Mouse (Mus musculus) limb, embryonic 11.5 days (tissue): Measurements from ENCODE around the gene Mphosph9. TPM values are rescaled to one million over a fixed set of nuclear protein-coding genes. Genes with fewer than 3 reads are reported as not detected.
A peak's percentile ranks its signal among the peaks of the same experiment; 100 is the strongest.
"Not testable (repeated sequence)": the region's sequence is repeated elsewhere in the genome, so short reads cannot be mapped to it uniquely, and the experiment has no call there.

ENCODE experiments used
- ATAC-seq: fragments of 200-750 bp; cut with Nextera tagmentation; 2 replicates; pipeline ENCODE4 v1.8.0; 2017; ENCODE audit warnings: low read depth; ENCODE audit not compliant: insufficient number of reproducible peaks, low FRiP score, low TSS enrichment
- DNase-seq: peaks from one replicate; pipeline ENCODE4 v3.0.0-alpha.2; 2015; ENCODE audit warnings: low spot score
- H3K27ac ChIP-seq: fragments of 300-500 bp; sonication (generic); replicated peaks from 2 replicates; pipeline ENCODE4 v1.5.1; 2014; ENCODE audit warnings: low read depth, mild to moderate bottlenecking, low read length
- H3K27me3 ChIP-seq: fragments of 300-500 bp; sonication (generic); 2 replicates; pipeline ENCODE4 v1.6.1; 2014; ENCODE audit warnings: mild to moderate bottlenecking, low read length, mixed read lengths; ENCODE audit not compliant: control insufficient read depth, insufficient read depth
- H3K36me3 ChIP-seq: fragments of 300-500 bp; sonication (generic); 2 replicates; pipeline ENCODE4 v1.6.1; 2014; ENCODE audit warnings: mild to moderate bottlenecking, low read length, moderate library complexity, mixed read lengths; ENCODE audit not compliant: control insufficient read depth, insufficient read depth
- H3K4me1 ChIP-seq: fragments of 300-500 bp; sonication (generic); 2 replicates; pipeline ENCODE4 v1.6.1; 2014; ENCODE audit warnings: low read length, mixed read lengths; ENCODE audit not compliant: control insufficient read depth, insufficient read depth
- H3K4me2 ChIP-seq: fragments of 300-500 bp; sonication (generic); 2 replicates; pipeline ENCODE4 v1.6.1; 2014; ENCODE audit warnings: low read depth, mild to moderate bottlenecking, moderate library complexity; ENCODE audit not compliant: severe bottlenecking
- H3K4me3 ChIP-seq: fragments of 300-500 bp; sonication (generic); 2 replicates; pipeline ENCODE4 v1.5.1; 2014; ENCODE audit warnings: low read depth, low read length
- H3K9ac ChIP-seq: fragments of 300-500 bp; sonication (generic); 2 replicates; pipeline ENCODE4 v1.6.1; 2014; ENCODE audit warnings: mild to moderate bottlenecking, low read length
- H3K9me3 ChIP-seq: fragments of 300-500 bp; sonication (generic); 2 replicates; pipeline ENCODE4 v1.6.1; 2016; ENCODE audit warnings: low read length; ENCODE audit not compliant: control insufficient read depth
- WGBS: fragments of 180-500 bp; shearing (Covaris S2); extraction: QIAGEN DNeasy Blood & Tissue Kit; methylation state at CpG from one replicate; pipeline ENCODE4 v1.1.7; 2014; 5-methylcytosine and 5-hydroxymethylcytosine counted together
- polyA plus RNA-seq: library from polyadenylated mRNA; unstranded; fragments of >200 nt; fragmentation: Nextera tagmentation; extraction: Ambion mirVana; gene quantifications from 2 replicates; pipeline ENCODE4 v1.2.1, GENCODE M21; 2014

The Mphosph9 gene
- 18.1 and 18.3 TPM in 2 replicates for polyA plus RNA-seq

DNA sequence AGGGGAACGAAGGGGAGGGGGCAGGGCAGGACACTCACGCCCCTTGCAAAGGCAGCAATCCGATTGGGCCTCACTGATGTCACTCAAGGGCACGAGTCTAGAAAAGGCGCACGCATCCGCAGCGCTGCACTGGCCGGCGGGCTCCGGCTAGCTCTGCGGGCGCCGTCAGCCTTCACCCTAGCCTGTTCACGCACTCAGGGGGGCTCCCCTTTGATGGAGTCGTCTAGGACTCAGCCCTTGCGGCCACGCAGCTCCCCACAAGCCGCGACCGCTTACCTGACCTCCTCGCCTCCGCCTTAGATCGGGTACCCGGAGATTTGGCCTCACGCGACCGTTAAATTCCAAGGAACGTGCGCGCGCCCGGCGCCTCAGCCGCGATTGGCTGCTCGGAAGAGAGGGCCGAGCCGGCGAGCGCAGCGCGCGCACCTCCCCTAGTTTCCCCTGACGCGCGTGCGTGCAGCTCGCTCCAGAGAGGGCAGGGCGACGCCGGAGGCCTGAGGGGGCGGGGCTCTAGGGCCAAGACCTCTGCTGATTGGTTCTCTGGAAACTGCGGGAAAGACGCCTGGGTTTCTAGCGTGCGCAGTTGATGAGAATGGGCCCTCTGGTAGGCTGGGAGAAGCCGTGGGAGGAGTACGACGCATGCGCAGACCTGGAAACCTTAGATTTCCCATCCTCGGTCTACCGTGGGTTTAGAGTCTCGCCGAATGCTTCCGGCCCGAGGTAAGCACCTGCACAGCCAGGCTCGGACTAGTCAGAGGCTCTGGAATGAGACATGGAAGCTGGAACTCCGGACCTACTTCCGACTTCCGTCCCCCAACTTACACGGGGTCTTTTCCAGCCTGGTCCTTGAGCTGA lies at the start of gene Mphosph9, which contains the start of gene 2810006K23Rik:
Gene Mphosph9 (minus strand): TSS at position 463 of the 855 bp plus-strand sequence.
Gene 2810006K23Rik (plus strand): TSS at position 580 of the 855 bp plus-strand sequence.
- DNase-seq (peak; percentile 100), ATAC-seq (peak; percentile 97)
- H3K27ac ChIP-seq, result peak within 1 kb of the TSS; percentile 87
- under 1% methylated on average over 69 of the region's 72 CpGs for WGBS
- peak within 1 kb of the TSS; percentile 77 for H3K4me2 ChIP-seq
- peaks cover 2% of the 10 kb centered on the region; the same call in 1 of the 2 replicates for H3K36me3 ChIP-seq
- H3K9me3 ChIP-seq, result no peaks in the 10 kb centered on the region
- H3K9ac ChIP-seq, result peak within 1 kb of the TSS; percentile 82
- H3K27me3 ChIP-seq, result no peaks in the 10 kb centered on the region
- H3K4me3 ChIP-seq, result peak within 1 kb of the TSS; percentile 67
- peaks cover 10% of the 10 kb centered on the region for H3K4me1 ChIP-seq

DNA sequence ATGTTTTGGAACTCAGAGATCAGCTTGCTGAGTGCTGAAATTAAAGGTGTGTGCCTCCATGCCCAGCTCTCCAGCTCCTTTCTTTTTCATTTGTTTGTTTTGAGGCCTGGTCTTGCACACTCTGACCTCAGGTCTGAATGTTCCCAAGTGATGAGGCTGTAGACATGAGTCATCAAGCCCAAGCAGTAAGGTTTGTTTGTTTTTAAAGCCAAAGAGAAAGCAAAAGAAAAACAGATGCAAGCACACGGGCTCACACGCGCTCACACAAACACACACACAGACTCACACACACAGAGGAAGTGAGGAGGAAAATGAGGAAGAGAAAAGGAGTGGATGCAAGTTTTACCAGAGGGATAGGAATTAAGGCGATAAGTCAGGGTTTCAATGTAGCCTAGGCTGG lies 49.4 kb upstream of the Mphosph9 start:
- DNase-seq (no peak), ATAC-seq (no peak)
- 97% methylated on average over 4 of the region's 4 CpGs for WGBS

DNA sequence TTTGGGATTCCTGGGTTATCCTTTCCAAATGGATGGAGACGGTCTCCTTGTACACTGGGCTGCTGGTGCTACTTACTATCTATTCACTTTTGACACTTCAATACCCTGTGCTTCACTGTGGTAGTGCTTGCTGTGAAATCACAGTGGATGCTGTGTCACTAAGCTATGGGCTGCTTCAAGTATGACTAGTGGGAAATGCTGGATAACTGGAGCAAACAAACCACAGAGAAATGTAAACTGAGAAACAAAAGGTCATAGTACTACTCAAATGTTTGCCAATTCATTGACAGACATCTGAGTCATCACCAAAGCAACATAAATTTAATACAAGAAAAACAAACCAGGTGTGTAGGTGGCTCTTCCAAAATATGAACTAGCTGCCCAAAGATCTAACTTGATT lies 48.6 kb upstream of the Mphosph9 start:
- DNase-seq (no peak), ATAC-seq (no peak)
- Histone ChIP-seq H3K27me3 (no peaks in the 10 kb centered on the region), H3K36me3 (peaks cover 34% of the 10 kb centered on the region), H3K4me2 (no peak overlapping the region), H3K4me3 (no peak overlapping the region), H3K9me3 (no peaks in the 10 kb centered on the region), H3K27ac (no peak overlapping the region), H3K9ac (no peak overlapping the region), H3K4me1 (no peaks in the 10 kb centered on the region)
- 95% methylated on average over 1 of the region's 1 CpGs for whole genome bisulfite sequencing

More for the DNA sequence above, 49.4 kb upstream of the Mphosph9 start:
- peaks cover 32% of the 10 kb centered on the region for H3K36me3 ChIP-seq
- no peaks in the 10 kb centered on the region for H3K9me3 ChIP-seq
- no peak overlapping the region for H3K4me3 ChIP-seq
- no peak overlapping the region for H3K4me2 ChIP-seq
- H3K4me1 ChIP-seq, result no peaks in the 10 kb centered on the region
- no peak overlapping the region for H3K27ac ChIP-seq
- H3K9ac ChIP-seq, result no peak overlapping the region
- H3K27me3 ChIP-seq, result no peaks in the 10 kb centered on the region

DNA sequence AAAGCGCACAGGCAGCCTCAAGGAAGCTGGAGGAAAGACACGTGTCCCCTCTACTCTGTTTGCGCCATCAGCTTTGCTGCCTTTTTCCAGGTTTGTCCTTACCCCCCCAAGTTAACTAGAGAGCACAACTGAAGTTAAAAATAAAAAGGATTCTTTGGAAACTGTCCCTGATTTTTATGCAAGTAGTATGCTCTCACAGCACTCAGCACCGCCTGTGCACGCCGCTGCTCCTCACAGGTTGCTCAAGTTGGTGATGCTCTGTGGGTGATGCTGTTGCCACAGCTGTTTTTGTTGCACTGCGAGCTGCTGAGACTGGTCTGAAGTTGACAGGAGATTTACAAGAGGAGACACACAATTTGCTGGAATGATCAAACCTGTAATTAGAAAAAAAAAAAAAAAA lies 46.5 kb upstream of the Mphosph9 start:
- Histone ChIP-seq H3K4me3 (no peak overlapping the region), H3K9ac (no peak overlapping the region), H3K27ac (no peak overlapping the region), H3K9me3 (no peaks in the 10 kb centered on the region), H3K36me3 (peaks cover 30% of the 10 kb centered on the region), H3K27me3 (no peaks in the 10 kb centered on the region), H3K4me1 (no peaks in the 10 kb centered on the region), H3K4me2 (no peak overlapping the region)
- ATAC-seq (no peak), DNase-seq (no peak)
- 96% methylated on average over 7 of the region's 7 CpGs for WGBS

DNA sequence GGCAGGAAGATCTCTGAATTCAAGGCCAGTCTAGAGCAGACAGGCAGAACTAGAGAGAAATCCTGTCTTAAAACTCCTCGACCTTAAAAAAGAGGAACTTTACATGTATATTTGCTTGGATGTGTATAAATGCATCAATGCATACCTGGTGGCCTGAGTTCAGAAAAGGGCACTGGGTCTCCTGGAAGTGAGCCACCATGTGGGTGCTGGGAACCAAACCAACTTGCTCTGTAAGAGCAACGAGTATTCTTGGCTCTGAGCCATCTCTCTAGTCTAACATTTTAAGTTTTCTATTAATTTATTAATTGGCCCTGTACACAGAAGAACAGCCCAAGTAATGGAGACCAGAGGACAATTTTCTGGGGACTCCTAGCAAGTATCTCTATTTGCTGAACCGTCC lies 38.9 kb upstream of the Mphosph9 start:
- H3K4me2 ChIP-seq, result no peak overlapping the region
- H3K36me3 ChIP-seq, result peaks cover 9% of the 10 kb centered on the region
- DNase-seq (no peak), ATAC-seq (no peak)
- no peak overlapping the region for H3K4me3 ChIP-seq
- H3K27me3 ChIP-seq, result no peaks in the 10 kb centered on the region
- H3K9ac ChIP-seq, result no peak overlapping the region
- H3K27ac ChIP-seq, result no peak overlapping the region
- WGBS, result 89% methylated on average over 3 of the region's 3 CpGs
- H3K4me1 ChIP-seq, result no peaks in the 10 kb centered on the region
- H3K9me3 ChIP-seq, result no peaks in the 10 kb centered on the region

DNA sequence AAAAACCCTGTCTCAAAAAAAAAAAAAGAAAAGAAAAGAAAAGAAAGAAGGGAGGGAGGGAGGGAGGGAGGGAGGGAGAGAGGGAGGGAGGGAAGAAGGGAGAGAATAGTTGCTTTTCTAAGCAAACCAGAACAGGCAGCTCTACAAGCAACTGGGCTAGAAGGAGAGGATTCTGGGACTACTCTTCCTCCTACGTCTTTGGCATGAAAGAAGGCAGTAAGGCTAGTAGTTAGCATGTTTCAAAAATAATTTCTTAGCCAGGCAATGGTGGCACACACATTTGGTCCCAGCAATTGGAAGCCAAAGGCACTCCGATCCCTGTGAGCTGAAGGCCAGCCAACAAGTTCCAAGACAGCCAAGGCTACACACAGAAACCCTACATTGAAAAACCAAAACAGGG lies 38.0 kb upstream of the Mphosph9 start:
- Histone ChIP-seq H3K4me2 (no peak overlapping the region), H3K4me3 (no peak overlapping the region), H3K36me3 (peaks cover 9% of the 10 kb centered on the region), H3K4me1 (no peaks in the 10 kb centered on the region), H3K27me3 (no peaks in the 10 kb centered on the region), H3K9ac (no peak overlapping the region), H3K27ac (no peak overlapping the region), H3K9me3 (no peaks in the 10 kb centered on the region)
- DNase-seq (no peak), ATAC-seq (no peak)
- WGBS, result 88% methylated on average over 2 of the region's 2 CpGs

DNA sequence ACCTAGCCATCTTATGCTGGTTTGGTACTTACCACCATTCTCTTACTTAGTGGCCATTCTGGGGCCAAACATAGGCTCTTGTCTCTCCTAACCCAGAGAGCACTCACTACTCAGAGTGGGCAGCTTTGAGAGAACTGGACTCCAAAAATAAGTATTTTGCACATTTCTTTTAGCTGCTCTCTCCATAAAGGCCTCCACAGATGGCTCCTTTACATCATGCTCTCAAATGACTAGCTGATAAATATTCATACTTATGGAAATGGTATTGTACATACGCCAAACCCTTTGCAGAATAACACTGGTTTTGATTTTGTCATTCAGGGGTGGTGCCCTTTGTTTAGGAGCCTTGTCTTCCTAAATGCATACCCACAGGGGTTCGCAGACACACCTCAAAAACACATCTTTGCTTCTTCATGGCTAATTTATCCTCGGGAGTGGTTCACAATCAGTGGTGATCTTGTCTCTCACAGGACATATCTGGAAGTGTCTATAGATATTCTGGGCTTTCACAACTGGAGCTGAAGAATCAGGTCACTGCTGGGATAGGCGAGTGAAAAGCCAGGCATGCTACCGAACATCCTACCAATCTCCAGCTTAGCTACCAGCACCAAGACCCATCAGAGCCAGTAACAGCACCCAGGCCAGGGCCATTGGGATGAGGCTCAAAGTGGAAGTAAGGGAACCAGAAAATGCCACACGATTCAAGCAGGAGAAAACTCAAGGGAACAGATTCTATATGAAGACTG lies 36.6 kb upstream of the Mphosph9 start:
- Histone ChIP-seq H3K4me1 (no peaks in the 10 kb centered on the region), H3K4me2 (no peak overlapping the region), H3K27ac (no peak overlapping the region), H3K9ac (no peak overlapping the region), H3K27me3 (no peaks in the 10 kb centered on the region), H3K9me3 (no peaks in the 10 kb centered on the region), H3K36me3 (peaks cover 6% of the 10 kb centered on the region), H3K4me3 (no peak overlapping the region)
- ATAC-seq (no peak), DNase-seq (no peak)
- 93% methylated on average over 6 of the region's 6 CpGs for WGBS

DNA sequence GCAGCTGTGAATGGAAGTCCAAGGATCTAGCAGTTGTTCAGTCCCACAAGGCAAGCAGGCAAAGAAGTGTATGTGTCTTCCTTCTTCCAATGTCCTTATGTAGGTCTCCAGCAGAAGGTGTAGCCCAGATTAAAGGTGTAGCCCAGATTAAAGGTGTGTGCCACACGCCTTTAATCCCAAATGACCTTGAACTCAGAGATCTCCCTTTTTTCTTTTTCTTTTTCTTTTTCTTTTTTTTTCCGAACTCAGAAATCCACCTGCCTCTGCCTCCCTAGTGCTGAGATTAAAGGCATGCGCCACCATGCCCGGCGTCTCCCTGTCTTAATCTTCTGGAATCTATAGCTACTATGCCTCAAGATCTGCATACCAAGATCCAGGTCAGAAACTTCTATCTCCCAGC lies 35.2 kb upstream of the Mphosph9 start, which contains the start of gene Cdk2ap1:
Gene Cdk2ap1 (minus strand): TSS at position 101 of the 400 bp plus-strand sequence.
- not testable (repeated sequence) for H3K4me1 ChIP-seq, H3K27me3 ChIP-seq, H3K9ac ChIP-seq, H3K27ac ChIP-seq, H3K36me3 ChIP-seq, H3K4me2 ChIP-seq, H3K4me3 ChIP-seq, ATAC-seq, DNase-seq, H3K9me3 ChIP-seq
- WGBS, result 93% methylated on average over 5 of the region's 5 CpGs
